Mouse (Mus musculus) limb, embryonic 14.5 days (tissue): ENCODE results near the gene Rtn4rl1. TPM values are rescaled to one million over a fixed set of nuclear protein-coding genes. Genes with fewer than 3 reads are reported as not detected.

Experiments used
- ATAC-seq: fragments of 200-750 bp; cut with Nextera tagmentation; 2 replicates; pipeline ENCODE4 v1.8.0; 2017; ENCODE audit warnings: low read depth, moderate number of reproducible peaks, moderate TSS enrichment; ENCODE audit not compliant: low FRiP score
- DNase-seq: peaks from one replicate; pipeline ENCODE4 v3.0.0-alpha.2; 2015; ENCODE audit warnings: low spot score
- H3K27ac ChIP-seq: fragments of 300-500 bp; sonication (generic); replicated peaks from 2 replicates; pipeline ENCODE4 v1.5.1; 2014; ENCODE audit warnings: low read depth, mild to moderate bottlenecking, low read length, moderate library complexity, mixed read lengths
- H3K27me3 ChIP-seq: fragments of 300-500 bp; sonication (generic); 2 replicates; pipeline ENCODE4 v1.6.1; 2014; ENCODE audit warnings: low read length, mixed read lengths; ENCODE audit not compliant: control insufficient read depth, insufficient read depth
- H3K36me3 ChIP-seq: fragments of 300-500 bp; sonication (generic); 2 replicates; pipeline ENCODE4 v1.6.1; 2014; ENCODE audit warnings: mild to moderate bottlenecking, low read length, moderate library complexity, mixed read lengths; ENCODE audit not compliant: control insufficient read depth, insufficient read depth
- H3K4me1 ChIP-seq: fragments of 300-500 bp; sonication (generic); 2 replicates; pipeline ENCODE4 v1.6.1; 2014; ENCODE audit warnings: antibody characterized with exemption, low read length, mixed read lengths; ENCODE audit not compliant: control insufficient read depth, insufficient read depth
- H3K4me2 ChIP-seq: fragments of 300-500 bp; sonication (generic); replicated peaks from 2 replicates; pipeline ENCODE4 v1.6.1; 2014; ENCODE audit warnings: low read depth, mild to moderate bottlenecking, low read length, moderate library complexity; ENCODE audit not compliant: severe bottlenecking
- H3K4me3 ChIP-seq: fragments of 300-500 bp; sonication (generic); replicated peaks from 2 replicates; pipeline ENCODE4 v1.5.1; 2014; ENCODE audit warnings: low read length
- H3K9ac ChIP-seq: fragments of 300-500 bp; sonication (generic); 2 replicates; pipeline ENCODE4 v1.6.1; 2014; ENCODE audit warnings: mild to moderate bottlenecking, low read depth, low read length, moderate library complexity; ENCODE audit not compliant: severe bottlenecking
- H3K9me3 ChIP-seq: fragments of 300-500 bp; sonication (generic); 2 replicates; pipeline ENCODE4 v1.6.1; 2016; ENCODE audit warnings: low read length; ENCODE audit not compliant: control insufficient read depth
- POLR2A ChIP-seq: fragments of 200-500 bp; IDR thresholded peaks from 2 replicates; pipeline ENCODE4 v1.8.0; 2012; ENCODE audit warnings: inconsistent platforms, mild to moderate bottlenecking, moderate library complexity, borderline replicate concordance; ENCODE audit not compliant: insufficient read depth, insufficient read length; ENCODE audit errors: extremely low read depth
- WGBS: fragments of 180-500 bp; shearing (Covaris S2); extraction: QIAGEN DNeasy Blood & Tissue Kit; methylation state at CpG from one replicate; pipeline ENCODE4 v1.1.7; 2014; 5-methylcytosine and 5-hydroxymethylcytosine counted together
- polyA plus RNA-seq, 2 experiments: library from polyadenylated mRNA; depleted of rRNA in 1 of 2; stranded (reverse) in 1 of 2; unstranded in 1 of 2; fragments of >200 nt; fragmentation: Nextera tagmentation in 1 of 2; extraction: Ambion mirVana in 1 of 2; gene quantifications; 2 replicates each; pipeline versions ENCODE4 v1.2.1 to v1.2.3; 2012 to 2014

Gene Rtn4rl1
- polyA plus RNA-seq, 2 experiments = 3.4 to 4.4 TPM

GRCm38 (mm10) chr11:75261016-75261415, 67.4 kb downstream of the Rtn4rl1 start:
- no peak overlapping the region for H3K27ac ChIP-seq
- 82% methylated on average over 2 of the region's 2 CpGs for WGBS
- H3K9me3 ChIP-seq = no peaks in the 10 kb centered on the region
- no peaks in the 10 kb centered on the region for H3K27me3 ChIP-seq
- H3K4me1 ChIP-seq = peaks cover 18% of the 10 kb centered on the region
- H3K4me3 ChIP-seq = no peak overlapping the region
- H3K36me3 ChIP-seq = no peaks in the 10 kb centered on the region
- TF ChIP-seq POLR2A = no peak
- DNase-seq = no peak
- no peak overlapping the region for H3K9ac ChIP-seq
- no peak overlapping the region for H3K4me2 ChIP-seq
- ATAC-seq = no peak

- 89% methylated on average over 4 of the region's 4 CpGs for WGBS
- Histone ChIP-seq H3K27ac (no peak overlapping the region), H3K27me3 (no peaks in the 10 kb centered on the region), H3K4me3 (no peak overlapping the region), H3K4me1 (peaks cover 18% of the 10 kb centered on the region), H3K4me2 (no peak overlapping the region), H3K9me3 (no peaks in the 10 kb centered on the region), H3K36me3 (no peaks in the 10 kb centered on the region), H3K9ac (no peak overlapping the region)
- no peak for ATAC-seq
- no peak for DNase-seq
- no peak for TF ChIP-seq POLR2A
These were observed 68.1 kb downstream of the Rtn4rl1 start for GRCm38 (mm10) chr11:75261730-75262129.

GRCm38 (mm10) chr11:75262181-75262580, 68.6 kb downstream of the Rtn4rl1 start:
- 62% methylated on average over 3 of the region's 3 CpGs for WGBS
- Histone ChIP-seq H3K27me3 (no peaks in the 10 kb centered on the region), H3K36me3 (no peaks in the 10 kb centered on the region), H3K4me3 (no peak overlapping the region), H3K4me1 (peaks cover 18% of the 10 kb centered on the region), H3K9ac (no peak overlapping the region), H3K27ac (no peak overlapping the region), H3K9me3 (no peaks in the 10 kb centered on the region), H3K4me2 (no peak overlapping the region)
- no peak for ATAC-seq
- TF ChIP-seq POLR2A = no peak
- no peak for DNase-seq

- Histone ChIP-seq H3K4me3 (no peak overlapping the region), H3K36me3 (no peaks in the 10 kb centered on the region), H3K9ac (no peak overlapping the region), H3K27ac (no peak overlapping the region), H3K4me1 (peaks cover 18% of the 10 kb centered on the region), H3K4me2 (no peak overlapping the region), H3K9me3 (no peaks in the 10 kb centered on the region), H3K27me3 (no peaks in the 10 kb centered on the region)
- no peak for TF ChIP-seq POLR2A
- no peak for ATAC-seq
- 31% methylated on average over 5 of the region's 5 CpGs for WGBS
- DNase-seq = no peak
These were observed 69.2 kb downstream of the Rtn4rl1 start for GRCm38 (mm10) chr11:75262791-75263190.

- ATAC-seq (peak; percentile 41; the same call in 1 of the 2 replicates), DNase-seq (peak; percentile 18)
- Histone ChIP-seq H3K4me2 (no peak overlapping the region), H3K4me3 (no peak overlapping the region), H3K36me3 (no peaks in the 10 kb centered on the region), H3K9me3 (no peaks in the 10 kb centered on the region), H3K9ac (no peak overlapping the region), H3K4me1 (peaks cover 18% of the 10 kb centered on the region), H3K27me3 (no peaks in the 10 kb centered on the region), H3K27ac (no peak overlapping the region)
- 31% methylated on average over 15 of the region's 15 CpGs for WGBS
- TF ChIP-seq POLR2A = no peak
These were observed 69.8 kb downstream of the Rtn4rl1 start for GRCm38 (mm10) chr11:75263274-75263963.
